Mouse (Mus musculus): Measurements from ENCODE around the gene Herc4.

DNA sequence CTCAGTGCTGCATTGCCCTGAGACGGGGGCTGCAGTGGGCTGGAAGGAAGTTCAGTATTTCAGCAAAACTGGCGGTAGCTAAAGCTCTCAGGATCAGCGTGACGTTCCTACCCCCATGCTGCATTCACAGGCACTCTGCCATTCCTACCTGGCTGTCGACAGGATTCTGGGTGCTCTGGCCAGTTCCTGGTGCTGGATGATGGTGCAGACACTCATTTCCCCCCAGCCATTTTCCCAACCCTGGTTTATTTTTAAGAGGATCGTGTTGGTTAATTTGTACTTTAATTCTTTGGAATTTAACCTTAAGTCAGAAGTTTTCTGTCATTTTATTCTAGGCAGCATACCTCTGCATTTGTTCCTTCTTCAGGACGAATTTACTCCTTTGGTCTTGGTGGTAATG is 39.2 kb downstream of the Herc4 start:
- TF ChIP-seq CTCF (IDR thresholded peaks at IDR 0.05; ENCODE audit: control insufficient read depth, insufficient read depth, insufficient replicate concordance, low read depth, low read length) (no peak), POLR2A (IDR thresholded peaks at IDR 0.05; ENCODE audit: control insufficient read depth, low read depth, low read length) (no peak)
